Mouse (Mus musculus): ENCODE results near the gene Acot11.
"Not testable (repeated sequence)": the region's sequence is repeated elsewhere in the genome, so short reads cannot be mapped to it uniquely, and the experiment has no call there.

The Acot11 gene

GRCm38 (mm10) chr4:106807287-106807686 lies 2.5 kb upstream of the Acot11 start:
- no peak for DNase-seq

- DNase-seq = no peak
Observed at GRCm38 (mm10) chr4:106805890-106806289, 1.1 kb upstream of the Acot11 start.

- DNase-seq = peak; percentile 68
Observed at GRCm38 (mm10) chr4:106804201-106804909, 443 bp downstream of the Acot11 start.

GRCm38 (mm10) chr4:106803781-106804180 lies 1.0 kb downstream of the Acot11 start:
- no peak for DNase-seq

- DNase-seq = peak; percentile 89
Observed at GRCm38 (mm10) chr4:106799772-106800336, 4.9 kb downstream of the Acot11 start.

GRCm38 (mm10) chr4:106798908-106799546 lies 5.8 kb downstream of the Acot11 start:
- no peak for DNase-seq

- DNase-seq = no peak
Observed at GRCm38 (mm10) chr4:106795289-106795688, 9.5 kb downstream of the Acot11 start.

- DNase-seq = no peak
Observed at GRCm38 (mm10) chr4:106794247-106794646, 10.6 kb downstream of the Acot11 start.

- not testable (repeated sequence) for DNase-seq
Observed at GRCm38 (mm10) chr4:106793826-106794225, 11.0 kb downstream of the Acot11 start.

- DNase-seq = no peak
Observed at GRCm38 (mm10) chr4:106792276-106792675, 12.5 kb downstream of the Acot11 start.

GRCm38 (mm10) chr4:106790938-106791337 lies 13.9 kb downstream of the Acot11 start:
- no peak for DNase-seq

GRCm38 (mm10) chr4:106790218-106790617 lies 14.6 kb downstream of the Acot11 start:
- DNase-seq = not testable (repeated sequence)

- DNase-seq = no peak
Observed at GRCm38 (mm10) chr4:106789705-106790104, 15.1 kb downstream of the Acot11 start.

GRCm38 (mm10) chr4:106788627-106789026 lies 16.2 kb downstream of the Acot11 start:
- DNase-seq = no peak

GRCm38 (mm10) chr4:106787830-106788229 lies 17.0 kb downstream of the Acot11 start:
- DNase-seq = peak; percentile 22

- peak; percentile 38 for DNase-seq
Observed at GRCm38 (mm10) chr4:106785753-106786540, 18.9 kb downstream of the Acot11 start.

GRCm38 (mm10) chr4:106785345-106785744 lies 19.5 kb downstream of the Acot11 start:
- DNase-seq = no peak

- DNase-seq = no peak
Observed at GRCm38 (mm10) chr4:106784806-106785205, 20.0 kb downstream of the Acot11 start.

GRCm38 (mm10) chr4:106783137-106783536 lies 21.7 kb downstream of the Acot11 start:
- no peak for DNase-seq

GRCm38 (mm10) chr4:106780045-106780444 lies 24.8 kb downstream of the Acot11 start:
- no peak for DNase-seq

GRCm38 (mm10) chr4:106778116-106778788 lies 26.5 kb downstream of the Acot11 start:
- peak; percentile 98 for DNase-seq

GRCm38 (mm10) chr4:106776998-106777397 lies 27.8 kb downstream of the Acot11 start:
- no peak for DNase-seq

- not testable (repeated sequence) for DNase-seq
Observed at GRCm38 (mm10) chr4:106775767-106776166, 29.0 kb downstream of the Acot11 start.
